Mouse (Mus musculus): ENCODE data around the gene Krtap14. TPM values are rescaled to one million over a fixed set of nuclear protein-coding genes. Genes with fewer than 3 reads are reported as not detected.

Krtap14 gene
- not detected for total RNA-seq (2021)
- long read RNA-seq, result 0 reads

DNA sequence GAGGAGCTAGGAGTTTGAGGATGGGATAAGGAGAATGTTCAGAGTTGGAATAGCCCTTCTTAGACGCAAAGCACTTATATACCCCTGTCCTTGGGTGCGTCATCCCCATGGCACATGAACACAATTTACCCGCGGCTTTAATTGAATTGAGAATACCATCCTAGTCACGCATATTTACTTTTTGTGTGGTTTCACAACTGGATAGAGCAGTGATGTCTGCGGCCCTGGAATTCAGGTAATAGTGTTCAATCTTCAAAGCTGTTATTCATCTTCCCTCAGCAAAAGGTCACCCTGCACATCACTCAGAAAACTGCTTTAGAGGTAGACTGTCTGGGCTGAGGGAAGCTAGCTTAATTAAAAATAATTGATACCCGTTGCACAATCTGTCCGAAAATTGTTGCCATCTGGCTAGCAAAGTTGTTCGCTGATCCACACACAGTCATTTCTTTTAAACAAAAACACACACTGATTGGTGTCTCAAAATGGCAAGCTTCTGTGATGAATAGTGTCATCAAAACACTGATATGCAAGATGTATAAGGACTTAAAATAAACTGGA, at the start of gene Krtap14:
Gene Krtap14, minus strand, starts transcription at position 51 of the 558 bp plus-strand sequence.
- DNase-seq (ENCODE audit: low spot score in 2 of 2), result peak in 1 of 2 experiments; percentile 17

DNA sequence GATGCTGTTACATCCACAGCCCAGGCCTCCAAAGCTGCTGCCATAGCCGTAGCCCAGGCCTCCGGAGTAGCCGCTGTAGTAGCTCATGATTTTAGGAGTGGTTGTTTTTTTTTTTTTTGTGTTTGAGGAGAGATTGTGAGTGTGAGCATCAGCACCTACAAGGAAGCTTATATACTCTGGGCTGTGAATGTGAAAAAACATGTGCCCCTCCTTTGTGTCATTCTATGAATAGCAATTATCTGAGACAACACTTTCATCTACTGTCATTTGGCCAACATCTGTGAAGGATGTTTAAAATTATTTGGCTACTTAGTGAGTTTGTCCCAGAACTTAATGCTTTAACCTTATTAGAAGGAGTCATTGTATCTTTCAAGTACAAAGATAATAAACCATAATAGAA, 48.2 kb upstream of the Krtap14 start, which contains the start of gene Krtap19-2:
Gene Krtap19-2, minus strand, starts transcription at position 101 of the 400 bp plus-strand sequence.
- no peak for DNase-seq (ENCODE audit: low spot score in 2 of 2)

DNA sequence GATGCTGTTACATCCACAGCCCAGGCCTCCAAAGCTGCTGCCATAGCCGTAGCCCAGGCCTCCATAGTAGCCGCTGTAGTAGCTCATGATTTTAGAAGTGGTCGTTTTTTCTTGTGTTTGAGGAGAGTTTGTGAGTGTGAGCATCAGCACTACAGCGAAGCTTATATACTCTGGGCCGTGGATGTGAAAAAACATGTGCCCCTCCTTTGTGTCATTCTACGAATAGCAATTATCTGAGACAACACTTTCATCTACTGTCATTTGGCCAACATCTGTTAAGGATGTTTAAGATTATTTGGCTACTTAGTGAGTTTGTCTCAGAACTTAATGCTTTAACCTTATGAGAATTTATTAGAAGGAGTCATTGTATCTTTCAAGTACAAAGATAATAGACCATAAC, 43.4 kb upstream of the Krtap14 start, which contains the start of gene Krtap19-1:
Gene Krtap19-1, minus strand, starts transcription at position 101 of the 400 bp plus-strand sequence.
- DNase-seq (ENCODE audit: low spot score in 2 of 2), result no peak

DNA sequence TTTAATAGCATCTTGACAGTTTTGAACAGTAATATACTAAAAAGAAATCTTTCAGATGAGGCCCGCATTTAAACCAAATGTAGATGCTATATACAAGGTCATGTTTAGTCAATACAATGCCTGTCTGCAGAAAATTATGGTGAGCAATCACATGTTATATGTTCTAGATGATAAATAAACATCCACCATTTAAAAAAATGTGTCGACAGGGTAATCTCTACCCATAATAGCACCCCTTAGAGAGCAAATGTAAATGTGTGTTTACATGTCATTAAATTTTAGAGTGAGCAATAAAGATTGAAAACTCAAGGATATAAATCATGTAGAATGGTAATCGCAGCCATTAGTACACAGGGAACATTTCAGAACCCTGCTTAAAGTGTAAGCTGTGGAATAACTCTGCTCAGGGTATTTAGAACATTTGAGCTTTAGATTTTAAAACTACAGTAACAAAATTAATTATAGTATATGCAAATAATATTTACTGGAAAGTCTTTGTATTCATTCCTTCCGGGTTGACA, 39.0 kb upstream of the Krtap14 start:
- no peak for DNase-seq (ENCODE audit: low spot score in 2 of 2)

- peak in 1 of 2 experiments; percentile 6 for DNase-seq (ENCODE audit: low spot score in 2 of 2)
Measured at GRCm38 (mm10) chr16:88851450-88851849, 25.5 kb upstream of the Krtap14 start.

DNA sequence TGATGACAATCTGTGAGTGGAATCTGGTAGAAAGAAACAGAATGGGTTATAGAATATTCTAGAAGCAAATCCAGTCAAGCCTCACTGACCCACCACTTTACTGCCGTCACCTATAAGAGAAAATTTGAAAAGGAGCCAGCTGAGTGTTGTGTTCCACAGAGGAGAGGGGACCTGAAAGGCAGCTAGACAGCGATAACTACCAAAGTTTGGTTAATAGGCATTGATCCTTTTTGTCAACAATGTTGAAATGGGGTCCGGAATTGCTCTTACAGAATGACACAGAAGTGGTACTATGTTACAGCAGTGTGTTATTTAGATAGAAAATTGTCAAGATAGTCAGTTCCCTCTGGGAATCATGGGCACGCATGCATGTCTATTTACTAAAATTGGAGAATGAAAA, 22.6 kb upstream of the Krtap14 start:
- DNase-seq (ENCODE audit: low spot score in 2 of 2), result no peak

GRCm38 (mm10) chr16:88847363-88847762, 21.4 kb upstream of the Krtap14 start:
- DNase-seq (ENCODE audit: low spot score in 2 of 2), result no peak

- no peak for DNase-seq (ENCODE audit: low spot score in 2 of 2)
Measured at GRCm38 (mm10) chr16:88826978-88827377, 1.0 kb upstream of the Krtap14 start.

- DNase-seq (ENCODE audit: low spot score in 2 of 2), result peak in 1 of 2 experiments; percentile 39
Measured at GRCm38 (mm10) chr16:88823736-88824135, 2.2 kb downstream of the Krtap14 start.

- DNase-seq (ENCODE audit: low spot score in 2 of 2), result no peak
Measured at GRCm38 (mm10) chr16:88820066-88820465, 5.9 kb downstream of the Krtap14 start, which contains the start of gene Krtap15. Krtap15 (plus strand) TSS chr16:88820215.

DNA sequence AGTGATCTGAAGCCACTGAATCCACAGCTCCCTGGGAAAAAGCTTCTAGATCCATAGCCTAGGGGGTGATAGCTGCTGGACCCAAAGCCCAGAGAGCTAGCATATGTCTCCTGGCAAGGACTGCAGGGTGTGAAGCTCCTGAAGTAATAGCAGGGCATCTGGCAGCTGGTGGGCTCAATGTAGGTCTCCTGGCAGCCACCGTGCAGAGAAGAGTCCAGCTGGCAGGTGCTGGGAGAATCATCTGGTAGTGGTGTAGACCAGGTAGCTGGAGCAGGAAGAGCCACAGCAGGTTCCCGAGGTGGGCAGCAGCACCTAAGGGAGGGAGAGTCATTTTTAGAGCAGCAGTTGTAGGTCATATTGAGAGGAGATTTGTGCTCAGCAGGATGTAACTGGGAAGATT, 14.1 kb downstream of the Krtap14 start, which contains the start of gene Gm20741:
Gene Gm20741, minus strand, starts transcription at position 394 of the 400 bp plus-strand sequence.
- no peak for DNase-seq (ENCODE audit: low spot score in 2 of 2)

GRCm38 (mm10) chr16:88786786-88787185, 39.2 kb downstream of the Krtap14 start:
- no peak for DNase-seq (ENCODE audit: low spot score in 2 of 2)

DNA sequence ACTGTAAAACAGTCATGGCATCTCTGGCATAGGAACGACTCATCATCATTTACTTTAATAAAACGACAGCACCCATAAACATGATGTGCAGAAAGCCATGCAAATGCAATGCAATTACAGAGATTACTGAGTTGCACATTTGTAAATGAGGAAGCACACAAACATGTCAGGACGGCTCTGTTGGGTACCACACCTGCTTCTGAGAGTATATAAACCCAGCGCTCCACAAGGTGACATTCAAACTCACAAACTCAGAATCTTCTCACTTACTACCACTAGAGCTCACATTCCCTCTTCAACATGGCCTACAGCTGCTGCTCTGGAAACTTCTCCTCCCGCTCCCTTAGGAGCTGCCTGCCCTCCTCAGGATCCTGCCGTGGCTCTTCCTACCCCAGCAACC, 48.3 kb downstream of the Krtap14 start, which contains the start of gene Gm5965:
Gene Gm5965, plus strand, starts transcription at position 301 of the 400 bp plus-strand sequence.
- DNase-seq (ENCODE audit: low spot score in 2 of 2), result no peak

GRCm38 (mm10) chr16:88774106-88774505, 51.8 kb downstream of the Krtap14 start, which contains the start of gene 2310057N15Rik:
2310057N15Rik (minus strand) TSS chr16:88774206.
- DNase-seq (ENCODE audit: low spot score in 2 of 2), result no peak

Other genes with a start within 250 kb of the Krtap14 start
- gene Krtap24-1, start 213.9 kb downstream of the Krtap14 start, total RNA-seq (2021), result not detected
- not detected for gene 2310079G19Rik, start 198.5 kb downstream of the Krtap14 start, total RNA-seq (2021)
- not detected for gene Krtap26-1, start 178.3 kb downstream of the Krtap14 start, total RNA-seq (2021)
- gene Krtap27-1, start 154.5 kb downstream of the Krtap14 start, total RNA-seq (2021), result not detected
- gene 2310061N02Rik, start 118.2 kb downstream of the Krtap14 start, total RNA-seq (2021), result not detected
- gene Krtap13-1, start 97.3 kb downstream of the Krtap14 start, total RNA-seq (2021), result not detected
- gene Krtap13, start 74.5 kb downstream of the Krtap14 start, total RNA-seq (2021), result not detected
- gene 2310034C09Rik, start 67.3 kb downstream of the Krtap14 start, total RNA-seq (2021), result not detected
- not detected for gene 2310057N15Rik, start 51.9 kb downstream of the Krtap14 start, total RNA-seq (2021)
- gene Gm5965, start 48.2 kb downstream of the Krtap14 start, total RNA-seq (2021), result not detected
- not detected for gene Gm20741, start 13.9 kb downstream of the Krtap14 start, total RNA-seq (2021)
- not detected for gene Krtap15, start 5.9 kb downstream of the Krtap14 start, total RNA-seq (2021)
- gene Krtap19-1, start 43.3 kb upstream of the Krtap14 start, total RNA-seq (2021), result not detected
- gene Krtap19-2, start 48.1 kb upstream of the Krtap14 start, total RNA-seq (2021), result not detected
- gene Krtap19-3, start 51.9 kb upstream of the Krtap14 start, total RNA-seq (2021), result not detected
- not detected for gene Krtap19-4, start 58.9 kb upstream of the Krtap14 start, total RNA-seq (2021)
- not detected for gene Krtap19-5, start 70.3 kb upstream of the Krtap14 start, total RNA-seq (2021)
- not detected for gene Krtap19-9b, start 106.1 kb upstream of the Krtap14 start, total RNA-seq (2021)
- gene Krtap16-3, start 136.7 kb upstream of the Krtap14 start, total RNA-seq (2021), result not detected
- gene Krtap22-2, start 184.6 kb upstream of the Krtap14 start, total RNA-seq (2021), result not detected
- gene Gm10229, start 189.1 kb upstream of the Krtap14 start, total RNA-seq (2021), result not detected
- not detected for gene Krtap6-1, start 205.6 kb upstream of the Krtap14 start, total RNA-seq (2021)
- gene Gm10228, start 215.3 kb upstream of the Krtap14 start, total RNA-seq (2021), result not detected
- not detected for gene Krtap6-5, start 221.7 kb upstream of the Krtap14 start, total RNA-seq (2021)
- gene 1110025L11Rik, start 237.9 kb upstream of the Krtap14 start, total RNA-seq (2021), result not detected

Data from layer of hippocampus, adult 18-20 months (tissue).